Mouse (Mus musculus) stomach, postnatal 0 days (tissue): ENCODE data around the gene Ctu1.

Experiments used
- CTCF ChIP-seq: IDR thresholded peaks from 2 replicates; pipeline ENCODE4 v1.5.1; 2016; ENCODE audit warnings: antibody characterized with exemption, low read depth, mild to moderate bottlenecking, moderate library complexity
- EP300 ChIP-seq: optimal IDR thresholded peaks from 2 replicates; pipeline ENCODE3; 2016; ENCODE audit warnings: antibody characterized with exemption

DNA sequence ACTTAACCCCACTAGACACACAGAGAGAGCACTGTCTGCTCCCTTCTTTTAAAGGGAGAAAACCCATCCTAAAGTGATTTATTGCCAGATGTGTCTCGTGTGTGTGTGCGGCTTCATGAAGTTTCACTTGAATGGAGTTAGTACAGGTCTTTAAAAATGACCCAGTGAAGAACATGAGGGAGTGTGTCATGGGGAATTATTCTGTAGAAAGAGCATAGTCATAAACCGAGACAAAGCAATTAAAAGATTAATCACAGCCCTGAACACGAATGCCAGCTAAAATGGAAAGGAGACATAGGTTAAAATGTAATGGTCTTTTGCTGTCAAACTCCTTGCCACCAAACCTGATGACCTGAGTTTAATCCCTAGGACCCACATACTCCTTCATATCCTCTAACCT, 37.9 kb upstream of the Ctu1 start:
- TF ChIP-seq CTCF (no peak), EP300 (no peak)
